Mouse (Mus musculus) right cerebral cortex, postnatal 25 days (tissue): ENCODE data around the gene Hgd.

Source experiments
- DNase-seq: peaks from one replicate; pipeline ENCODE4 v3.0.0; 2022

Hgd gene

DNA sequence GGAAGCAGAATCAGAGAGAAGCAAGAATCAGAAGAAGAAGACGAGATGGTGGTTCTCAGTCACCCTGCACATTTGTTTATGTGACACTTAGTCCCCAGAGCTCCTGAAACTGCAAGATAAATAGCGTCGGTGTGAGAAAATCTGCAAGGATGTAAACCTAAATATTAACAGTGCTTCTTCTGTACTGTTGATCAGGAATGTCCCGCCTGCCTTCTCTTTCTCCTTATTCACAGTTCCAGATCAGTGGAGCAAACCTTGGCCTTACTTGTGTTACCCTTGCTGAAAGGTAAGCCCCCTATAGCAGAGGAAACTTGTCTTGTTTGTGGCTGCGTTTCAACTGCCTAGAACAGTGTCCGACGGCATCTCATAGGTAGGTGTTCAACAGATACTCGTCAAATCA, 97.6 kb downstream of the Hgd start:
- no peak for DNase-seq

DNA sequence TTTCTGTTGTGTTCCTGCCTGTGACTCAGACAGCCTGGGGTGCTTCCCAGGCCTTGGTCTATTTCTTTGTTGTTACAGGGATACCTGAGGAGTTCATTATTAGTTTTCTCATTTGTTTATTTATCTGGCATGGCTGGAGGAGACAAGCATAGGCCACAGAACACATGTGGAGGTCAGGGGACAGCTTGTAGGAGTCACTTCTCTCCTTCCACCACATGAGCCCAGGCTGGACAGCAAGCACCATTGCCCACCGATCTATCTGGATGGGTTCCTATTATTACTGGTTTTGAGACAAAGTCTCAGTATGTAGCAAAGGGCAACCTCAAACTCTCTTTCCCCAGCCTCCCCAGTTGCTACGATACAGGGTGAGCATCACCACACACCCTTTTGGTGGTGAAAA, 100.3 kb downstream of the Hgd start:
- DNase-seq, result no peak

GRCm38 (mm10) chr16:37680831-37681230, 100.9 kb downstream of the Hgd start:
- DNase-seq, result no peak
